In the genomic region with DNA sequence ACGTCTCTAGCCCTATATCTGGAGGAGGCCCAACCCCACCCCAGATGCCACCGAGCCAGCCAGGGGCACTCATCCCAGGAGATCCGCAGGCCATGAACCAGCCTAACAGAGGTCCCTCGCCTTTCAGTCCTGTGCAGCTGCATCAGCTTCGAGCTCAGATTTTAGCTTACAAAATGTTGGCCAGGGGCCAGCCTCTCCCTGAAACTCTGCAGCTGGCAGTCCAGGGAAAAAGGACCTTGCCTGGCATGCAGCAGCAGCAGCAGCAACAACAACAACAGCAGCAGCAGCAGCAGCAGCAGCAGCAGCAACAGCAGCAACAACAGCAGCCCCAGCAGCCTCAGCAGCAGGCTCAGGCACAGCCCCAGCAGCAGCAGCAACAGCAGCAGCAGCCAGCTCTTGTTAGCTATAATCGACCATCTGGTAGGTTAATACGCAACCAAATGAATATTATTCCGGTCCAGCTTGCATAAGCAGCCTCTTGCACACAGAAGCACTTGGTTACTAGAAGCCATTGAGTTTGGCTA, we compare ENCODE assay signal across 8 mouse cellular contexts. TPM values are rescaled to one million over a fixed set of nuclear protein-coding genes. Genes with fewer than 3 reads are reported as not detected.
A peak's percentile ranks its signal among the peaks of the same experiment; 100 is the strongest.
DNase-seq lines count a peak whose midpoint lies in the region; ATAC-seq and TF ChIP-seq lines count a peak whose summit lies in the region.
"Had no signal": no experiment of that assay in that cellular context is flagged by ENCODE, and none has a peak within 500 bp of the region (broad histone marks: within the 10 kb centered on the region; RNA-seq: fewer than 3 reads in every experiment).

No protein-coding gene starts in this region.

- H3K4me3 ChIP-seq in lung, embryonic 14.5 days (ENCODE audit: low read depth, low read length), result no peak overlapping the region
- H3K4me3 ChIP-seq in forebrain, embryonic 12.5 days (replicated peaks), result no peak overlapping the region
- H3K4me3 ChIP-seq in hindbrain, postnatal 0 days (ENCODE audit: low read length), result no peak overlapping the region
- H3K4me3 ChIP-seq in lung, embryonic 16.5 days (ENCODE audit: low read length), result no peak overlapping the region
- H3K4me3 ChIP-seq: liver, embryonic 13.5 days had no signal

- H3K9me3 ChIP-seq in lung, embryonic 14.5 days (ENCODE audit: low read depth, low read length), result no peaks in the 10 kb centered on the region
- H3K9me3 ChIP-seq in forebrain, embryonic 12.5 days, result no peaks in the 10 kb centered on the region
- H3K9me3 ChIP-seq in hindbrain, postnatal 0 days (ENCODE audit: low read length), result no peaks in the 10 kb centered on the region
- H3K9me3 ChIP-seq in lung, embryonic 16.5 days (ENCODE audit: control insufficient read depth, low read length), result no peaks in the 10 kb centered on the region
- H3K9me3 ChIP-seq: liver, embryonic 13.5 days had no signal

- H3K9ac ChIP-seq in lung, embryonic 14.5 days, result no peak overlapping the region
- H3K9ac ChIP-seq in forebrain, embryonic 12.5 days, result no peak overlapping the region
- H3K9ac ChIP-seq in hindbrain, postnatal 0 days (replicated peaks; ENCODE audit: low read length), result no peak overlapping the region
- H3K9ac ChIP-seq in lung, embryonic 16.5 days (ENCODE audit: low read length), result no peak overlapping the region
- H3K9ac ChIP-seq: liver, embryonic 13.5 days had no signal

- peak overlapping the region; percentile 36; the same call in 1 of the 2 replicates for H3K27ac ChIP-seq in lung, embryonic 14.5 days (ENCODE audit: low read depth)
- peak overlapping the region; percentile 68; the same call in 1 of the 2 replicates for H3K27ac ChIP-seq in forebrain, embryonic 12.5 days
- no peak overlapping the region for H3K27ac ChIP-seq in hindbrain, postnatal 0 days
- H3K27ac ChIP-seq in lung, embryonic 16.5 days (ENCODE audit: low read length), result 0 out of 2 replicates have a peak overlapping the region, but pooled peaks have one; percentile 22
- H3K27ac ChIP-seq: liver, embryonic 13.5 days had no signal

- no peaks in the 10 kb centered on the region for H3K4me1 ChIP-seq in lung, embryonic 14.5 days (ENCODE audit: insufficient read depth)
- peaks cover 6% of the 10 kb centered on the region for H3K4me1 ChIP-seq in forebrain, embryonic 12.5 days
- no peaks in the 10 kb centered on the region for H3K4me1 ChIP-seq in hindbrain, postnatal 0 days (ENCODE audit: insufficient read depth, low read length)
- peaks cover 5% of the 10 kb centered on the region for H3K4me1 ChIP-seq in lung, embryonic 16.5 days (replicated peaks; ENCODE audit: control insufficient read depth, insufficient read depth, low read length)
- H3K4me1 ChIP-seq: liver, embryonic 13.5 days had no signal

- H3K36me3 ChIP-seq in lung, embryonic 14.5 days (ENCODE audit: insufficient read depth), result peaks cover 20% of the 10 kb centered on the region; the same call in 1 of the 2 replicates
- no peaks in the 10 kb centered on the region for H3K36me3 ChIP-seq in forebrain, embryonic 12.5 days (replicated peaks)
- H3K36me3 ChIP-seq in hindbrain, postnatal 0 days (ENCODE audit: insufficient read depth, low read length), result 0 out of 2 replicates have a peak, but pooled peaks cover under 1% of the 10 kb centered on the region
- H3K36me3 ChIP-seq in lung, embryonic 16.5 days (ENCODE audit: control insufficient read depth, insufficient read depth, low read length), result peaks cover 10% of the 10 kb centered on the region
- H3K36me3 ChIP-seq: liver, embryonic 13.5 days had no signal

- DNase-seq in lung, embryonic 14.5 days, result peak; percentile 81
- DNase-seq in lung, postnatal 25 days (ENCODE audit: low spot score), result no peak
- peak; percentile 56 for DNase-seq in hindbrain, postnatal 0 days (ENCODE audit: low spot score)
- DNase-seq in B cell, adult 2 months, result no peak
- no peak for DNase-seq in spleen, adult 18-20 months
- DNase-seq: liver, embryonic 13.5 days had no signal

- ATAC-seq in lung, embryonic 14.5 days (ENCODE audit: insufficient read depth), result peak; percentile 54; the same call in 1 of the 2 replicates
- ATAC-seq in forebrain, embryonic 12.5 days (ENCODE audit: low FRiP score), result no peak; the same call in 1 of the 2 replicates
- peak; percentile 67; the same call in 1 of the 2 replicates for ATAC-seq in hindbrain, postnatal 0 days
- ATAC-seq in lung, embryonic 16.5 days (ENCODE audit: low read depth), result peak; percentile 43; the same call in 1 of the 2 replicates

- TF ChIP-seq CTCF in lung, embryonic 14.5 days (IDR thresholded peaks at IDR 0.05; ENCODE audit: low read depth), result no peak
- TF ChIP-seq CTCF in hindbrain, postnatal 0 days (IDR thresholded peaks at IDR 0.05; ENCODE audit: low read depth), result no peak

- no peak overlapping the region for H3K4me2 ChIP-seq in lung, embryonic 14.5 days
- no peak overlapping the region for H3K4me2 ChIP-seq in forebrain, embryonic 12.5 days
- H3K4me2 ChIP-seq in hindbrain, postnatal 0 days (ENCODE audit: low read depth, low read length), result no peak overlapping the region
- H3K4me2 ChIP-seq in lung, embryonic 16.5 days (ENCODE audit: low read depth, low read length), result no peak overlapping the region
- H3K4me2 ChIP-seq: liver, embryonic 13.5 days had no signal

- H3K27me3 ChIP-seq in lung, embryonic 14.5 days (ENCODE audit: insufficient read depth, low read length), result no peaks in the 10 kb centered on the region
- no peaks in the 10 kb centered on the region for H3K27me3 ChIP-seq in forebrain, embryonic 12.5 days
- H3K27me3 ChIP-seq in hindbrain, postnatal 0 days (ENCODE audit: insufficient read depth, low read length), result no peaks in the 10 kb centered on the region
- no peaks in the 10 kb centered on the region for H3K27me3 ChIP-seq in lung, embryonic 16.5 days (ENCODE audit: control insufficient read depth, insufficient read depth, low read depth, low read length)
- H3K27me3 ChIP-seq: liver, embryonic 13.5 days had no signal

- WGBS in lung, embryonic 14.5 days, result 36% methylated on average over 8 of the region's 8 CpGs
- 61% methylated on average over 8 of the region's 8 CpGs for WGBS in forebrain, embryonic 12.5 days
- WGBS in hindbrain, postnatal 0 days, result 29% methylated on average over 8 of the region's 8 CpGs
- WGBS in lung, embryonic 16.5 days, result 33% methylated on average over 8 of the region's 8 CpGs

RNA-seq across cellular contexts. Expression of a gene that starts 25.9 kb away (rescaled TPM):
- 45.6 and 48.2 TPM in 2 replicates for polyA plus RNA-seq in lung, embryonic 14.5 days (2014; fragmentation: Nextera tagmentation; extraction: Ambion mirVana)
- 60.0 and 65.2 TPM in 2 replicates for polyA plus RNA-seq in forebrain, embryonic 12.5 days (2016; fragmentation: Nextera tagmentation; extraction: Ambion mirVana)
- 82.0 and 94.3 TPM in 2 replicates for total RNA-seq in hindbrain, postnatal 0 days (2014; rRNA removed)
- 87.0 and 87.7 TPM in 2 replicates for polyA plus RNA-seq in hindbrain, postnatal 0 days (2015; fragmentation: Nextera tagmentation; extraction: Ambion mirVana)
- polyA plus RNA-seq in lung, embryonic 16.5 days (2015; fragmentation: Nextera tagmentation; extraction: Ambion mirVana), result 47.6 and 48.1 TPM in 2 replicates

Comparison
In these comparisons a context has a peak if more than half of its experiments do, and no peak if none do; other contexts are left out.
1. DNase-seq: peak in lung, embryonic 14.5 days (single experiment) and hindbrain, postnatal 0 days (single experiment); none in lung, postnatal 25 days (single experiment), B cell, adult 2 months (0 of 2) and spleen, adult 18-20 months (0 of 2).